Mouse (Mus musculus) limb, embryonic 13.5 days (tissue): ENCODE measurements around the gene Espnl. TPM values are rescaled to one million over a fixed set of nuclear protein-coding genes. Genes with fewer than 3 reads are reported as not detected.
A peak's percentile ranks its signal among the peaks of the same experiment; 100 is the strongest.

ENCODE experiments used
- ATAC-seq: fragments of 200-750 bp; cut with Nextera tagmentation; 2 replicates; pipeline ENCODE4 v1.8.0; 2017; ENCODE audit warnings: low read depth, moderate number of reproducible peaks, moderate TSS enrichment; ENCODE audit not compliant: low FRiP score
- H3K27ac ChIP-seq: fragments of 300-500 bp; sonication (generic); 2 replicates; pipeline ENCODE4 v1.5.1; 2015; ENCODE audit warnings: inconsistent platforms, mild to moderate bottlenecking, moderate library complexity
- H3K27me3 ChIP-seq: fragments of 300-500 bp; sonication (generic); 2 replicates; pipeline ENCODE4 v1.6.1; 2015; ENCODE audit warnings: mild to moderate bottlenecking, inconsistent platforms
- H3K36me3 ChIP-seq: fragments of 300-500 bp; sonication (generic); 2 replicates; pipeline ENCODE4 v1.6.1; 2015; ENCODE audit warnings: inconsistent platforms, mild to moderate bottlenecking, moderate library complexity
- H3K4me1 ChIP-seq: fragments of 300-500 bp; sonication (generic); 2 replicates; pipeline ENCODE4 v1.6.1; 2015; ENCODE audit warnings: inconsistent platforms
- H3K4me2 ChIP-seq: fragments of 300-500 bp; sonication (generic); replicated peaks from 2 replicates; pipeline ENCODE4 v1.6.1; 2015; ENCODE audit warnings: inconsistent platforms, mild to moderate bottlenecking, moderate library complexity
- H3K4me3 ChIP-seq: fragments of 300-500 bp; sonication (generic); 2 replicates; pipeline ENCODE4 v1.5.1; 2015; ENCODE audit warnings: moderate library complexity, mild to moderate bottlenecking, inconsistent platforms
- H3K9ac ChIP-seq: fragments of 300-500 bp; sonication (generic); 2 replicates; pipeline ENCODE4 v1.6.1; 2015; ENCODE audit warnings: mild to moderate bottlenecking, inconsistent platforms
- H3K9me3 ChIP-seq: fragments of 300-500 bp; sonication (generic); 2 replicates; pipeline ENCODE4 v1.6.1; 2016; ENCODE audit warnings: inconsistent platforms
- WGBS: fragments of 180-500 bp; shearing (Covaris S2); methylation state at CpG from one replicate; pipeline ENCODE4 v1.1.7; 2015; 5-methylcytosine and 5-hydroxymethylcytosine counted together
- polyA plus RNA-seq: library from polyadenylated mRNA; unstranded; fragments of >200 nt; fragmentation: Nextera tagmentation; extraction: Ambion mirVana; gene quantifications from 2 replicates; pipeline ENCODE4 v1.2.1, GENCODE M21; 2015

Espnl gene
- polyA plus RNA-seq, 1 experiment from 2014 or later: 0.05 TPM

DNA sequence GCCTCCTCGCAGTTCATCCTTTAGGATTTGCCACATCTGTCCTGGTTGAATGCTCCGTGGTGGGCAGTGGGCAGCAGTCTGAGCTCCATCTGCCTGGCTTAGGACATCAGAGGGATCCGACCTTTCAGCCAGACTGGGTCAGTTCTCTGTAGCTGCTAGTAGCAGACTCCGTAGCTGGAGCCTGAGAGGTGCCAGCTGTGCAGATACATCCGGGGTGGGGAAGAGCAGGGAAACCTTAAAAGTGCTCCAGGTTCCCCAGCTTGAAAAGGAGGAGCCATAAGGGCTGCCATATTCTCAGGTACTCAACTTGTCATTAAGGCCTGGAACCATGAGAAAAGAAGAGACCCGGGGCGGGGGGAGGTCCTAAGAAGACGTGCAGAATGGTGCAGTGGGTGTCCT, 43.9 kb downstream of the Espnl start:
- ATAC-seq: no peak
- Histone ChIP-seq H3K4me2 (peak overlapping the region; percentile 93), H3K9me3 (no peaks in the 10 kb centered on the region), H3K4me3 (peak overlapping the region; percentile 53), H3K4me1 (peaks cover 17% of the 10 kb centered on the region), H3K36me3 (peaks cover 11% of the 10 kb centered on the region), H3K27ac (no peak overlapping the region), H3K27me3 (peaks cover 15% of the 10 kb centered on the region; the same call in 1 of the 2 replicates), H3K9ac (peak overlapping the region; percentile 73)
- 25% methylated on average over 8 of the region's 8 CpGs for WGBS

GRCm38 (mm10) chr1:91366215-91367108, 44.6 kb downstream of the Espnl start, which contains the start of gene Erfe:
Gene Erfe (plus strand): TSS chr1:91366430.
- Histone ChIP-seq H3K27ac (no peak within 1 kb of the TSS), H3K9ac (peak within 1 kb of the TSS; percentile 73), H3K9me3 (no peaks in the 10 kb centered on the region), H3K4me1 (peaks cover 17% of the 10 kb centered on the region), H3K36me3 (peaks cover 18% of the 10 kb centered on the region), H3K27me3 (peaks cover 15% of the 10 kb centered on the region; the same call in 1 of the 2 replicates), H3K4me3 (peak within 1 kb of the TSS; percentile 53), H3K4me2 (peak within 1 kb of the TSS; percentile 93)
- ATAC-seq: peak; percentile 30; the same call in 1 of the 2 replicates
- under 1% methylated on average over 68 of the region's 68 CpGs for WGBS

- 92% methylated on average over 3 of the region's 3 CpGs for WGBS
- Histone ChIP-seq H3K9ac (no peak overlapping the region), H3K27me3 (peaks cover 15% of the 10 kb centered on the region; the same call in 1 of the 2 replicates), H3K27ac (no peak overlapping the region), H3K36me3 (peaks cover 26% of the 10 kb centered on the region), H3K9me3 (no peaks in the 10 kb centered on the region), H3K4me3 (no peak overlapping the region), H3K4me2 (peak overlapping the region; percentile 93), H3K4me1 (peaks cover 17% of the 10 kb centered on the region)
- no peak for ATAC-seq
These were observed 45.4 kb downstream of the Espnl start for GRCm38 (mm10) chr1:91367295-91367694.

DNA sequence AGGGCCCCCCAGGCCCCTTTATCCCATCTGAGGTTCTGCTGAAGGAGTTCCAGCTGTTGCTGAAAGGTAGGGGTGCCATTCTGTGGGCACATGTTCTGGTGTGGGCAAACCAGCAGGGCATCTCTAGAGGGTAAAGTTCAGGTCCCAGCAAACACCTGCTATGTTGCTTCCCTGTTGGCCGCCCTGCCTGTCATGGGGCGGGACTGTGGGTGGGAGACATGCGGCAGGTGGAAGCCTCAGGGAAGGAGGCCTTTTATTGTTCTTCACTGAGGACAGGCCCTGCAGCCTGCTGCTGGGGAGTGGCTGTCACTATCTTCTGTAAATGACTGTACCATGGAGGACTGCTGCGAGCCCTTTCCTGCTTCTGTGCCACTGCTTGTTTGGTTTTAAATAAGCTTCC, 47.5 kb downstream of the Espnl start:
- no peaks in the 10 kb centered on the region for H3K9me3 ChIP-seq
- ATAC-seq: no peak
- 66% methylated on average over 4 of the region's 4 CpGs for WGBS
- peaks cover 15% of the 10 kb centered on the region; the same call in 1 of the 2 replicates for H3K27me3 ChIP-seq
- H3K4me3 ChIP-seq: no peak overlapping the region
- H3K36me3 ChIP-seq: peaks cover 47% of the 10 kb centered on the region
- no peak overlapping the region for H3K9ac ChIP-seq
- peaks cover 17% of the 10 kb centered on the region for H3K4me1 ChIP-seq
- no peak overlapping the region for H3K27ac ChIP-seq
- H3K4me2 ChIP-seq: no peak overlapping the region

DNA sequence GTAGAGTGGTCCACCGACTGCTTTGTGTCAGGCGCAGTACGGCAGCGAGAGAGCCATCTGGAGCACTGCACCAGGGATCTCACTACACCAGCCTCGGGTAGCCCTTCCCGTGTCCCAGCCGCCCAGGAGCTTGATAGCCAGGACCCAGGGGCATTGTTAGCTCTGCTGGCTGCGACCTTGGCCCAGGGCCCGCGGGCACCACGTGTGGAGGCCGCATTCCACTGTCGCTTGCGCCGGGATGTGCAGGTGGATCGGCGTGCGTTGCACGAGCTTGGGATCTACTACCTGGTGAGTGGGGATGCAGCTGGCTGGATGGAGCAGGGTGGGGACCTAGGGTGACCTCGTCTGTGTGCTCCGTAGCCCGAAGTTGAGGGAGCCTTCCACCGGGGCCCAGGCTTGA, 48.2 kb downstream of the Espnl start:
- ATAC-seq: no peak
- 88% methylated on average over 23 of the region's 23 CpGs for WGBS
- H3K4me2 ChIP-seq: no peak overlapping the region
- no peak overlapping the region for H3K4me3 ChIP-seq
- H3K27ac ChIP-seq: no peak overlapping the region
- H3K9me3 ChIP-seq: no peaks in the 10 kb centered on the region
- peaks cover 14% of the 10 kb centered on the region; the same call in 1 of the 2 replicates for H3K27me3 ChIP-seq
- H3K9ac ChIP-seq: no peak overlapping the region
- H3K4me1 ChIP-seq: peaks cover 17% of the 10 kb centered on the region
- peaks cover 54% of the 10 kb centered on the region for H3K36me3 ChIP-seq

- H3K9me3 ChIP-seq: no peaks in the 10 kb centered on the region
- no peak overlapping the region for H3K9ac ChIP-seq
- 91% methylated on average over 6 of the region's 6 CpGs for WGBS
- no peak overlapping the region for H3K4me3 ChIP-seq
- no peak overlapping the region for H3K4me2 ChIP-seq
- no peak for ATAC-seq
- no peak overlapping the region for H3K27ac ChIP-seq
- no peaks in the 10 kb centered on the region for H3K4me1 ChIP-seq
- H3K27me3 ChIP-seq: no peaks in the 10 kb centered on the region
- peaks cover 87% of the 10 kb centered on the region for H3K36me3 ChIP-seq
These were observed 51.5 kb downstream of the Espnl start for GRCm38 (mm10) chr1:91373414-91373835.

DNA sequence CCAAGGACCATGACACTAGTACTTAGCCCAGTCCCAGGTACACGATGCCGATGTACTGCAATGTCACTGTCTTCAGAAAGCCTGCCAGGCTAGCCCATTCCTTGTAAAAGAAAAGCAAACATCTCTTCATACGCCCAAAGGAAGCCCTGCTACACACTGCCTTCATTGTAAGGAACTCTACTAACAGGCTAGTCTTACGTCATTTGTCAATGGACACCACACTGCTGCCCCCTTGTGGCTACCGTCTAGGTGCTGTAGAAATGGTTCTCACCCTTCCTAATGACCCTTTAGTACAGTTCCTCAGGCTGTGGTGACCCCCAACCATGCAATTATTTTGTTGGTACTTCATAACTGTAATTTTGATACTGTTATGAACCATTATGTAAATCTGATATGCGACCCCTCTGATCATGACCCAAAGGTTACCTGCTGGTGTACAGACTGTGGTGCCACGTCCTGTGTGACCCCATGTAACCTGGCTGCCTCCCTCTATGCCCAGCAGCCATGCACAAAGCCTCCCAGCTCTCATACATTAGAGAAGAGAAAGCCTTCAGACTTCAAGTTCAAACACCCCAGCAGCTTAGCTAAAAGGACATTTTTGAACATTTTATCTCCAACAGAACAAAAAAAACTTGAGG, 58.7 kb downstream of the Espnl start:
- ATAC-seq: peak; percentile 67
- H3K36me3 ChIP-seq: peaks cover 96% of the 10 kb centered on the region
- WGBS: 63% methylated on average over 7 of the region's 7 CpGs

GRCm38 (mm10) chr1:91381091-91381471, 59.2 kb downstream of the Espnl start:
- no peak overlapping the region for H3K9ac ChIP-seq
- WGBS: 92% methylated on average over 4 of the region's 4 CpGs
- H3K27me3 ChIP-seq: no peaks in the 10 kb centered on the region
- H3K4me1 ChIP-seq: no peaks in the 10 kb centered on the region
- H3K27ac ChIP-seq: no peak overlapping the region
- ATAC-seq: no peak
- no peaks in the 10 kb centered on the region for H3K9me3 ChIP-seq
- H3K36me3 ChIP-seq: peaks cover 94% of the 10 kb centered on the region
- H3K4me2 ChIP-seq: no peak overlapping the region
- no peak overlapping the region for H3K4me3 ChIP-seq

More for the DNA sequence above, 58.7 kb downstream of the Espnl start:
- Histone ChIP-seq H3K27ac (no peak overlapping the region), H3K4me1 (no peaks in the 10 kb centered on the region), H3K9ac (no peak overlapping the region), H3K4me3 (no peak overlapping the region), H3K4me2 (no peak overlapping the region), H3K9me3 (no peaks in the 10 kb centered on the region), H3K27me3 (no peaks in the 10 kb centered on the region)

GRCm38 (mm10) chr1:91390369-91390768, 68.5 kb downstream of the Espnl start:
- no peak overlapping the region for H3K4me2 ChIP-seq
- H3K27ac ChIP-seq: no peak overlapping the region
- peaks cover 87% of the 10 kb centered on the region for H3K36me3 ChIP-seq
- H3K4me3 ChIP-seq: no peak overlapping the region
- WGBS: 95% methylated on average over 5 of the region's 5 CpGs
- no peaks in the 10 kb centered on the region for H3K9me3 ChIP-seq
- H3K9ac ChIP-seq: no peak overlapping the region
- no peak for ATAC-seq
- H3K27me3 ChIP-seq: no peaks in the 10 kb centered on the region
- H3K4me1 ChIP-seq: no peaks in the 10 kb centered on the region

GRCm38 (mm10) chr1:91397927-91398259, 76.0 kb downstream of the Espnl start:
- 2% methylated on average over 12 of the region's 12 CpGs for WGBS
- peak overlapping the region; percentile 83; the same call in 1 of the 2 replicates for H3K27ac ChIP-seq
- H3K4me2 ChIP-seq: peak overlapping the region; percentile 94
- H3K27me3 ChIP-seq: no peaks in the 10 kb centered on the region
- peak overlapping the region; percentile 81 for H3K4me3 ChIP-seq
- peaks cover 25% of the 10 kb centered on the region for H3K36me3 ChIP-seq
- H3K9ac ChIP-seq: peak overlapping the region; percentile 91
- peaks cover 17% of the 10 kb centered on the region for H3K4me1 ChIP-seq
- ATAC-seq: no peak
- H3K9me3 ChIP-seq: no peaks in the 10 kb centered on the region
